Mouse (Mus musculus) CD4-positive, CD25-positive, alpha-beta regulatory T cell, adult 2 months (primary cell): ENCODE measurements around the gene Prap1.
"Not testable (repeated sequence)": the region's sequence is repeated elsewhere in the genome, so short reads cannot be mapped to it uniquely, and the experiment has no call there.

Source experiments
- DNase-seq: peaks from one replicate; pipeline ENCODE4 v3.0.0-alpha.2; 2012; ENCODE audit warnings: low read depth, low spot score

Prap1 gene

GRCm38 (mm10) chr7:140134033-140134432, 40.8 kb downstream of the Prap1 start:
- DNase-seq = not testable (repeated sequence)

- DNase-seq = no peak
These were observed 42.0 kb downstream of the Prap1 start for GRCm38 (mm10) chr7:140135106-140135770.

GRCm38 (mm10) chr7:140137135-140138020, 44.2 kb downstream of the Prap1 start, which contains the start of gene Mtg1:
Gene Mtg1, plus strand, starts transcription at chr7:140137564.
- peak; percentile 97 for DNase-seq

- no peak for DNase-seq
These were observed 44.8 kb downstream of the Prap1 start for GRCm38 (mm10) chr7:140138021-140138310.

GRCm38 (mm10) chr7:140141350-140141749, 48.2 kb downstream of the Prap1 start:
- peak; percentile 87 for DNase-seq

GRCm38 (mm10) chr7:140144550-140144949, 51.4 kb downstream of the Prap1 start:
- DNase-seq = no peak
